Mouse (Mus musculus) T-helper 2 cell (primary cell): ENCODE results near the gene Agpat3.

Source experiments
- in situ Hi-C: fragments of 300-600 bp; cut with MboI, MseI; formaldehyde crosslinking; loops from one replicate; pipeline ENCODE4 v1.15.1; 2025; ENCODE audit warnings: high pct_unique_total_duplicates

Gene Agpat3

DNA sequence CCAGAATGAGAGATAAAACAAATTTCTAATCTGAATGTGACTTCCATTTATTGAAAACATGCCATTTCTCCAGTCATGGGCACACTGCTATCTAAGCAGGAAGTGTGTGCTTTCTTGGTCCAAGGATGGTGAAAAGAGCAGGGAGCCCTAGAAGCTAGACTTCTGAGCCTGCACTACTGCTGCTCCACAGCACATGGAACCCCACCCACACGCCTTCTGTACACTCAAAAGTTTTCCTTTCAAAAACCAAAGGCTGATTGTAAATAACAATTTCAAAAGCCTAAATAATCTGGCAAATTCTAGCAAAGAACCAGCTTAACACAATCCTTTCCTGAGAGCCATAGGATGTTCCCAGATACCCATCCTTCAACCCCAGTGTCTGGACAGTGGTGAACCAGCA, 132.8 kb downstream of the Agpat3 start:
- in situ Hi-C loops, result no loop called here
